In the genomic region with DNA sequence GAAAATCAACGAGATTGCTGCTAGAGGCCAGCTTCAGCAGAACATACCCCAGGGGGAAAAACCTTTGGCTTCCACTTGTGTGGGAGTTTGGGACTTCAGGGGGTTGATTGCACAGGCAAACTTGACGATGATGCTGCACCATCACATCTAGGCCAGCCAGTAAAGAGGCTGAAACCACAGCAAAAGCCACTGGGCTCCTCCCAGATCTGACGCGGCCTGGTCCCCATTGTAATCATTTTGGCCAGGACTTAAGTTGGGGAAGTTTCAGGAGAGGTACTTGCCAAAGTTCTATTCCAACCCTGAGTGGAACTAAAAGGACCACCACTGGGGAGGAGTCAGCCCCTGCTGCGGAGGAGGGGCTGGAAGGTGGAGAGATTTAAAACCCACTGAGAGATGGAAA, we compare ENCODE assay signal across 10 mouse cellular contexts. TPM values are rescaled to one million over a fixed set of nuclear protein-coding genes. Genes with fewer than 3 reads are reported as not detected.
DNase-seq lines count a peak whose midpoint lies in the region; ATAC-seq lines count a peak whose summit lies in the region.
"Had no signal": no experiment of that assay in that cellular context is flagged by ENCODE, and none has a peak within 500 bp of the region (broad histone marks: within the 10 kb centered on the region; RNA-seq: fewer than 3 reads in every experiment).

No protein-coding gene starts in this region.

- DNase-seq in cerebellum, postnatal 14 days: peak; percentile 44 to 60
- DNase-seq in hindbrain, embryonic 14.5 days (ENCODE audit: low spot score): no peak
- DNase-seq in layer of hippocampus, adult 11-12 months (ENCODE audit: low spot score): no peak
- DNase-seq in MN1 (ENCODE audit: low spot score): no peak
- DNase-seq: heart, adult 18-20 months; kidney, postnatal 10 days had no signal

- H3K4me1 ChIP-seq in kidney, embryonic 15.5 days: peaks cover 46% of the 10 kb centered on the region
- peaks cover 33% of the 10 kb centered on the region for H3K4me1 ChIP-seq in kidney, embryonic 16.5 days (ENCODE audit: insufficient read depth, low read length)
- peaks cover 43% of the 10 kb centered on the region for H3K4me1 ChIP-seq in hindbrain, embryonic 14.5 days (replicated peaks; ENCODE audit: control insufficient read depth, insufficient read depth, low read length)
- H3K4me1 ChIP-seq in midbrain, embryonic 15.5 days: peaks cover 42% of the 10 kb centered on the region

- peaks cover 16% of the 10 kb centered on the region for H3K27me3 ChIP-seq in kidney, embryonic 15.5 days
- no peaks in the 10 kb centered on the region for H3K27me3 ChIP-seq in kidney, embryonic 16.5 days (ENCODE audit: insufficient read depth, low read length)
- no peaks in the 10 kb centered on the region; the same call in 1 of the 2 replicates for H3K27me3 ChIP-seq in hindbrain, embryonic 14.5 days (ENCODE audit: control insufficient read depth, insufficient read depth, low read length)
- H3K27me3 ChIP-seq in midbrain, embryonic 15.5 days (replicated peaks): no peaks in the 10 kb centered on the region

- no peak overlapping the region for H3K4me3 ChIP-seq in kidney, embryonic 15.5 days (replicated peaks)
- H3K4me3 ChIP-seq in kidney, embryonic 16.5 days (ENCODE audit: low read length): no peak overlapping the region
- H3K4me3 ChIP-seq in hindbrain, embryonic 14.5 days (replicated peaks; ENCODE audit: low read length): no peak overlapping the region
- H3K4me3 ChIP-seq in midbrain, embryonic 15.5 days: no peak overlapping the region

- H3K36me3 ChIP-seq in kidney, embryonic 15.5 days: no peaks in the 10 kb centered on the region
- no peaks in the 10 kb centered on the region for H3K36me3 ChIP-seq in kidney, embryonic 16.5 days (ENCODE audit: insufficient read depth, low read length)
- H3K36me3 ChIP-seq in hindbrain, embryonic 14.5 days (replicated peaks; ENCODE audit: control insufficient read depth, insufficient read depth): no peaks in the 10 kb centered on the region
- no peaks in the 10 kb centered on the region for H3K36me3 ChIP-seq in midbrain, embryonic 15.5 days (replicated peaks)

- 30% methylated on average over 5 of the region's 5 CpGs for WGBS in kidney, embryonic 15.5 days
- 27% methylated on average over 5 of the region's 5 CpGs for WGBS in kidney, embryonic 16.5 days
- WGBS in hindbrain, embryonic 14.5 days: 20% methylated on average over 5 of the region's 5 CpGs
- 18% methylated on average over 5 of the region's 5 CpGs for WGBS in midbrain, embryonic 15.5 days

- ATAC-seq in kidney, embryonic 15.5 days (replicated peaks; ENCODE audit: low FRiP score): no peak
- no peak for ATAC-seq in kidney, embryonic 16.5 days (ENCODE audit: low FRiP score, low TSS enrichment)
- ATAC-seq in hindbrain, embryonic 14.5 days (ENCODE audit: low FRiP score): no peak
- no peak for ATAC-seq in midbrain, embryonic 15.5 days (replicated peaks)

- H3K27ac ChIP-seq in kidney, embryonic 15.5 days: 0 out of 2 replicates have a peak overlapping the region, but pooled peaks have one; percentile 27
- H3K27ac ChIP-seq in kidney, embryonic 16.5 days (ENCODE audit: low read length): no peak overlapping the region
- peak overlapping the region; percentile 96 for H3K27ac ChIP-seq in hindbrain, embryonic 14.5 days
- H3K27ac ChIP-seq in midbrain, embryonic 15.5 days: peak overlapping the region; percentile 97

- H3K9me3 ChIP-seq in kidney, embryonic 15.5 days (replicated peaks): no peaks in the 10 kb centered on the region
- no peaks in the 10 kb centered on the region for H3K9me3 ChIP-seq in kidney, embryonic 16.5 days (ENCODE audit: low read length)
- no peaks in the 10 kb centered on the region for H3K9me3 ChIP-seq in hindbrain, embryonic 14.5 days (ENCODE audit: control insufficient read depth, low read length)
- H3K9me3 ChIP-seq in midbrain, embryonic 15.5 days: no peaks in the 10 kb centered on the region

- H3K9ac ChIP-seq in kidney, embryonic 15.5 days: no peak overlapping the region
- H3K9ac ChIP-seq in kidney, embryonic 16.5 days (replicated peaks; ENCODE audit: low read length): no peak overlapping the region
- no peak overlapping the region for H3K9ac ChIP-seq in hindbrain, embryonic 14.5 days
- no peak overlapping the region; the same call in 1 of the 2 replicates for H3K9ac ChIP-seq in midbrain, embryonic 15.5 days

- H3K4me2 ChIP-seq in kidney, embryonic 15.5 days: peak overlapping the region; percentile 9; the same call in 1 of the 2 replicates
- H3K4me2 ChIP-seq in kidney, embryonic 16.5 days (replicated peaks; ENCODE audit: low read depth, low read length): no peak overlapping the region
- H3K4me2 ChIP-seq in hindbrain, embryonic 14.5 days (replicated peaks): peak overlapping the region; percentile 78
- H3K4me2 ChIP-seq in midbrain, embryonic 15.5 days: peak overlapping the region; percentile 89

RNA-seq across cellular contexts. Expression of a gene that starts 1.6 kb away (rescaled TPM):
- not detected in 2 replicates for polyA plus RNA-seq in kidney, embryonic 15.5 days (2015; fragmentation: Nextera tagmentation; extraction: Ambion mirVana)
- not detected in 2 replicates for polyA plus RNA-seq in kidney, embryonic 16.5 days (2015; fragmentation: Nextera tagmentation; extraction: Ambion mirVana)
- not detected in 2 replicates for polyA plus RNA-seq in hindbrain, embryonic 14.5 days (2014; fragmentation: Nextera tagmentation; extraction: Ambion mirVana)
- polyA plus RNA-seq in midbrain, embryonic 15.5 days (2015; fragmentation: Nextera tagmentation; extraction: Ambion mirVana): not detected in 2 replicates
- polyA plus RNA-seq: liver, adult 2 months had no signal

RNA-seq across cellular contexts. Expression of a gene that starts 38.8 kb away (rescaled TPM):
- 13.7 and 14.2 TPM in 2 replicates for polyA plus RNA-seq in kidney, embryonic 15.5 days (2015; fragmentation: Nextera tagmentation; extraction: Ambion mirVana)
- polyA plus RNA-seq in kidney, embryonic 16.5 days (2015; fragmentation: Nextera tagmentation; extraction: Ambion mirVana): 13.8 and 17.1 TPM in 2 replicates
- 44.8 and 49.8 TPM in 2 replicates for polyA plus RNA-seq in hindbrain, embryonic 14.5 days (2014; fragmentation: Nextera tagmentation; extraction: Ambion mirVana)
- 50.8 and 54.6 TPM in 2 replicates for polyA plus RNA-seq in midbrain, embryonic 15.5 days (2015; fragmentation: Nextera tagmentation; extraction: Ambion mirVana)

Comparison
In these comparisons a context has a peak if more than half of its experiments do, and no peak if none do; other contexts are left out.
1. DNase-seq: peak in cerebellum, postnatal 14 days (2 of 2); none in hindbrain, embryonic 14.5 days (single experiment), layer of hippocampus, adult 11-12 months (single experiment) and MN1 (single experiment).